Mouse (Mus musculus): Measurements from ENCODE around the gene Mxra7. TPM values are rescaled to one million over a fixed set of nuclear protein-coding genes. Genes with fewer than 3 reads are reported as not detected.

Mxra7 gene
- polyA plus RNA-seq, 1 experiment from 2014 or later, result 18.4 TPM

DNA sequence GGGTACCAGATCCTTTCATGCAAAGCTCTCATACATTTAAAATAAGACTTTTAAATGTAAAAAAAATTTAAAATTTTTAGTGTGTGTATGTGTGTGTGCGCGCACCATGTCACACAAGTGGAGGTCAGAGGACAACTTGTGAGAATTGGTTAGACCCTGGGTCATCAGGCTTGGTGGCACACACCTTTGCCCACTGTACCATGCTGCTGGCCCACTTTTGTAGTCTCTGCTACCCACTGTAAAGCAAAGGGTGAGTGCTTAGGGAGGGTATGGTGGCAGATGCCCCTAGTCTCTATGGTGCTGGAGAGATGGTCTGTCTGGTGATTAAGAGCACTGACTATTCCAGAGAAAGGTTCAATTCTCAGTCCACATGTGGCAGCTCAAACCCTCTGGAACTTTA, 4.6 kb downstream of the Mxra7 start:
- Histone ChIP-seq H3K4me2 (replicated peaks; ENCODE audit: low read depth) (no peak overlapping the region), H3K9me3 (ENCODE audit: control insufficient read depth, low read length) (no peaks in the 10 kb centered on the region), H3K9ac (ENCODE audit: low read length) (no peak overlapping the region), H3K27ac (replicated peaks) (no peak overlapping the region), H3K4me1 (replicated peaks; ENCODE audit: control insufficient read depth, insufficient read depth) (peaks cover 9% of the 10 kb centered on the region), H3K36me3 (ENCODE audit: control insufficient read depth, insufficient read depth, low read length) (no peaks in the 10 kb centered on the region), H3K4me3 (ENCODE audit: low read depth, low read length) (no peak overlapping the region), H3K27me3 (ENCODE audit: control insufficient read depth, insufficient read depth, low read length) (no peaks in the 10 kb centered on the region)
- ATAC-seq (ENCODE audit: low FRiP score, low TSS enrichment), result no peak
- no peak for TF ChIP-seq CTCF (IDR thresholded peaks at IDR 0.05; ENCODE audit: low read depth)
- TF ChIP-seq EP300 (optimal IDR thresholded peaks at IDR 0.05), result no peak
- WGBS, result 98% methylated on average over 2 of the region's 2 CpGs
- no peak for DNase-seq (ENCODE audit: low spot score)

- no peak overlapping the region for H3K9ac ChIP-seq (ENCODE audit: low read length)
- WGBS, result 55% methylated on average over 10 of the region's 10 CpGs
- no peaks in the 10 kb centered on the region for H3K27me3 ChIP-seq (ENCODE audit: control insufficient read depth, insufficient read depth, low read length)
- H3K4me1 ChIP-seq (replicated peaks; ENCODE audit: control insufficient read depth, insufficient read depth), result peaks cover 9% of the 10 kb centered on the region
- ATAC-seq (ENCODE audit: low FRiP score, low TSS enrichment), result no peak
- H3K4me3 ChIP-seq (ENCODE audit: low read depth, low read length), result no peak overlapping the region
- H3K4me2 ChIP-seq (replicated peaks; ENCODE audit: low read depth), result no peak overlapping the region
- peak overlapping the region; percentile 35 for H3K27ac ChIP-seq (replicated peaks)
- H3K36me3 ChIP-seq (ENCODE audit: control insufficient read depth, insufficient read depth, low read length), result no peaks in the 10 kb centered on the region
- no peak for DNase-seq (ENCODE audit: low spot score)
- no peak for TF ChIP-seq EP300 (optimal IDR thresholded peaks at IDR 0.05)
- H3K9me3 ChIP-seq (ENCODE audit: control insufficient read depth, low read length), result no peaks in the 10 kb centered on the region
These were observed 5.2 kb downstream of the Mxra7 start for GRCm38 (mm10) chr11:116822626-116823025.

- ATAC-seq (ENCODE audit: low FRiP score, low TSS enrichment), result no peak
- H3K27ac ChIP-seq (replicated peaks), result peak overlapping the region; percentile 35
- no peaks in the 10 kb centered on the region for H3K27me3 ChIP-seq (ENCODE audit: control insufficient read depth, insufficient read depth, low read length)
- H3K36me3 ChIP-seq (ENCODE audit: control insufficient read depth, insufficient read depth, low read length), result no peaks in the 10 kb centered on the region
- no peaks in the 10 kb centered on the region for H3K9me3 ChIP-seq (ENCODE audit: control insufficient read depth, low read length)
- no peak overlapping the region for H3K4me2 ChIP-seq (replicated peaks; ENCODE audit: low read depth)
- peaks cover 9% of the 10 kb centered on the region for H3K4me1 ChIP-seq (replicated peaks; ENCODE audit: control insufficient read depth, insufficient read depth)
- WGBS, result 40% methylated on average over 10 of the region's 10 CpGs
- no peak overlapping the region for H3K4me3 ChIP-seq (ENCODE audit: low read depth, low read length)
- H3K9ac ChIP-seq (ENCODE audit: low read length), result no peak overlapping the region
- TF ChIP-seq CTCF (IDR thresholded peaks at IDR 0.05; ENCODE audit: low read depth) (no peak), EP300 (optimal IDR thresholded peaks at IDR 0.05) (no peak)
- no peak for DNase-seq (ENCODE audit: low spot score)
These were observed 5.6 kb downstream of the Mxra7 start for GRCm38 (mm10) chr11:116822215-116822614.

- peak overlapping the region; percentile 61 for H3K27ac ChIP-seq (replicated peaks)
- DNase-seq (ENCODE audit: low spot score) (no peak), ATAC-seq (ENCODE audit: low FRiP score, low TSS enrichment) (peak; percentile 14; the same call in 1 of the 2 replicates)
- H3K9me3 ChIP-seq (ENCODE audit: control insufficient read depth, low read length), result no peaks in the 10 kb centered on the region
- no peak overlapping the region for H3K4me3 ChIP-seq (ENCODE audit: low read depth, low read length)
- H3K9ac ChIP-seq (ENCODE audit: low read length), result 0 out of 2 replicates have a peak overlapping the region, but pooled peaks have one; percentile 18
- 59% methylated on average over 13 of the region's 13 CpGs for WGBS
- TF ChIP-seq CTCF (IDR thresholded peaks at IDR 0.05; ENCODE audit: low read depth) (no peak), EP300 (optimal IDR thresholded peaks at IDR 0.05) (no peak)
- no peaks in the 10 kb centered on the region for H3K27me3 ChIP-seq (ENCODE audit: control insufficient read depth, insufficient read depth, low read length)
- H3K36me3 ChIP-seq (ENCODE audit: control insufficient read depth, insufficient read depth, low read length), result no peaks in the 10 kb centered on the region
- H3K4me2 ChIP-seq (replicated peaks; ENCODE audit: low read depth), result no peak overlapping the region
- peaks cover 5% of the 10 kb centered on the region for H3K4me1 ChIP-seq (replicated peaks; ENCODE audit: control insufficient read depth, insufficient read depth)
These were observed 6.5 kb downstream of the Mxra7 start for GRCm38 (mm10) chr11:116821057-116821940.

DNA sequence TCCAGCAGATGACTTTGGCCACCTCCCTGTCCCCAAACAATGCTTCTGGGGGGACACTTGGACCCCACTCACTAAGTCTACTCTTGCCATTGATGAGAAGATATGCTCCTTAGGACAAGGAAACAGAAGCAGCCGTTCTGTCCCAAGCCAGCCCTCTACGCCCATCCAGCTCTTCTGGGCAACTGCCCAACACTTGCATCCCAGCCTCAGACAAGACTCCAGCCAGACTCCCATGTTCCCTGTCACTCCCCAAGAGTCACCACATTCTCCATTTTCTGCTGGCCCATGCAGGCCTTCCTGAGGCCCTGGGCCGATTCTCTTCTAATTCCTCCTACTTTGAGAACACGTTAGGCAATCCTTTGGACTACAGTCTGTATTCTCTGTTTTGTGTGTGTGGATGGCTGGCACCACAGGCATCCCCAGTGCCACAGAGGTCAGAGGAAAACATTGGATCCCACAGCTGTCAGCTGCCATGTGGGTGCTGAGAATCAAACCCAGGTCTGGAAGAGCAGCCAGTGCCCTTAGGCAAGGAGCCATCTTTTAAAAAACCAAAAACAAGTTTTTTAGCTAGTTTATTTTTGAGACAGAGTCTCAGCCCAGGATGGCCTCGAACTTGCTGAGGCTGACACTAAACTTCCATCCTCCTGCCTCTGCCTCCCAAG, 7.8 kb downstream of the Mxra7 start:
- TF ChIP-seq EP300 (optimal IDR thresholded peaks at IDR 0.05) (no peak), CTCF (IDR thresholded peaks at IDR 0.05; ENCODE audit: low read depth) (no peak)

DNA sequence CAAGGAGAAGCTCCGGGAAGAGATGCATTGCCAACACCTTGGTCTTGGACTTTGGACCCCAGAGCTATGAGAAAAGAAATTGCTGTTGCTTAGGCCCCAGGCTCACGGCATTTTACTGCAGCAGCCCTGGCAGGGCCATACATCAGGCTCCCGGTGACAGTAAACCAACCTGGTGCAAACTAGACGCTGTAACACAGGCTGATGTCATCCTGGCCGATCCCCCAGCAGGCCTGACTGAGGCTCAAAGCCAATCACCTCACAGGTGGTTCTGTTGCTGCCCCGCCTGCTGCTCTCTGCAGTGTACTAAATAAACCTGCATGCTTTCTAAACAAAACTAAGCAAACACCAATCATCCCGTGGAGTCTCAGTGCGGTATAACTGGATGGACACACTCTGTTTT, 9.1 kb downstream of the Mxra7 start:
- Histone ChIP-seq H3K9ac (ENCODE audit: low read length) (no peak overlapping the region), H3K9me3 (ENCODE audit: control insufficient read depth, low read length) (no peaks in the 10 kb centered on the region), H3K4me2 (replicated peaks; ENCODE audit: low read depth) (no peak overlapping the region), H3K27me3 (ENCODE audit: control insufficient read depth, insufficient read depth, low read length) (no peaks in the 10 kb centered on the region), H3K36me3 (ENCODE audit: control insufficient read depth, insufficient read depth, low read length) (no peaks in the 10 kb centered on the region), H3K4me3 (ENCODE audit: low read depth, low read length) (no peak overlapping the region), H3K4me1 (replicated peaks; ENCODE audit: control insufficient read depth, insufficient read depth) (peaks cover 9% of the 10 kb centered on the region), H3K27ac (replicated peaks) (no peak overlapping the region)
- ATAC-seq (ENCODE audit: low FRiP score, low TSS enrichment) (peak; percentile 67), DNase-seq (ENCODE audit: low spot score) (peak; percentile 59)
- no peak for TF ChIP-seq CTCF (IDR thresholded peaks at IDR 0.05; ENCODE audit: low read depth)
- TF ChIP-seq EP300 (optimal IDR thresholded peaks at IDR 0.05), result no peak
- WGBS, result 26% methylated on average over 8 of the region's 8 CpGs

More for the DNA sequence above, 7.8 kb downstream of the Mxra7 start:
- no peak for ATAC-seq (ENCODE audit: low FRiP score, low TSS enrichment)
- no peak for DNase-seq (ENCODE audit: low spot score)
- no peaks in the 10 kb centered on the region for H3K9me3 ChIP-seq (ENCODE audit: control insufficient read depth, low read length)
- H3K36me3 ChIP-seq (ENCODE audit: control insufficient read depth, insufficient read depth, low read length), result no peaks in the 10 kb centered on the region
- H3K4me1 ChIP-seq (replicated peaks; ENCODE audit: control insufficient read depth, insufficient read depth), result peaks cover 5% of the 10 kb centered on the region
- no peak overlapping the region for H3K4me3 ChIP-seq (ENCODE audit: low read depth, low read length)
- no peak overlapping the region for H3K9ac ChIP-seq (ENCODE audit: low read length)
- H3K4me2 ChIP-seq (replicated peaks; ENCODE audit: low read depth), result no peak overlapping the region
- no peak overlapping the region for H3K27ac ChIP-seq (replicated peaks)
- WGBS, result 71% methylated on average over 5 of the region's 5 CpGs
- no peaks in the 10 kb centered on the region for H3K27me3 ChIP-seq (ENCODE audit: control insufficient read depth, insufficient read depth, low read length)
